Mouse (Mus musculus): ENCODE data around the gene Strbp. TPM values are rescaled to one million over a fixed set of nuclear protein-coding genes. Genes with fewer than 3 reads are reported as not detected.

Gene Strbp
- polyA plus RNA-seq, 1 experiment: 6.8 TPM

- no peaks in the 10 kb centered on the region for H3K27me3 ChIP-seq (replicated peaks; ENCODE audit: control insufficient read depth, insufficient read depth, low read length)
- no peak overlapping the region for H3K4me3 ChIP-seq (ENCODE audit: insufficient read depth, low read depth, low read length)
- WGBS: 81% methylated on average over 11 of the region's 11 CpGs
- H3K4me1 ChIP-seq (ENCODE audit: control insufficient read depth, insufficient read depth, low read length): peaks cover 19% of the 10 kb centered on the region
- TF ChIP-seq CTCF (conservative IDR thresholded peaks at IDR 0.05; ENCODE audit: insufficient read depth, insufficient read length, low read depth, low read length): no peak
- TF ChIP-seq POLR2A (IDR thresholded peaks at IDR 0.05; ENCODE audit: low read depth, low read length): no peak
- no peaks in the 10 kb centered on the region for H3K36me3 ChIP-seq (ENCODE audit: control insufficient read depth, insufficient read depth, low read length)
- peak overlapping the region; percentile 74 for H3K27ac ChIP-seq (ENCODE audit: insufficient read depth, low read depth, low read length)
- no peak for DNase-seq
These were observed 19.9 kb upstream of the Strbp start for GRCm38 (mm10) chr2:37723501-37724090.

GRCm38 (mm10) chr2:37722674-37723465 lies 19.2 kb upstream of the Strbp start:
- TF ChIP-seq CTCF (conservative IDR thresholded peaks at IDR 0.05; ENCODE audit: insufficient read depth, insufficient read length, low read depth, low read length) (no peak), POLR2A (IDR thresholded peaks at IDR 0.05; ENCODE audit: low read depth, low read length) (no peak)
- Histone ChIP-seq H3K4me3 (ENCODE audit: insufficient read depth, low read depth, low read length) (no peak overlapping the region), H3K36me3 (ENCODE audit: control insufficient read depth, insufficient read depth, low read length) (no peaks in the 10 kb centered on the region), H3K27me3 (replicated peaks; ENCODE audit: control insufficient read depth, insufficient read depth, low read length) (no peaks in the 10 kb centered on the region), H3K4me1 (ENCODE audit: control insufficient read depth, insufficient read depth, low read length) (peaks cover 19% of the 10 kb centered on the region), H3K27ac (ENCODE audit: insufficient read depth, low read depth, low read length) (0 out of 2 replicates have a peak overlapping the region, but pooled peaks have one; percentile 1)
- WGBS: 82% methylated on average over 14 of the region's 14 CpGs
- peak; percentile 62 for DNase-seq

- Histone ChIP-seq H3K4me1 (ENCODE audit: control insufficient read depth, insufficient read depth, low read length) (no peaks in the 10 kb centered on the region), H3K27ac (ENCODE audit: insufficient read depth, low read depth, low read length) (no peak overlapping the region), H3K27me3 (replicated peaks; ENCODE audit: control insufficient read depth, insufficient read depth, low read length) (no peaks in the 10 kb centered on the region), H3K4me3 (ENCODE audit: insufficient read depth, low read depth, low read length) (no peak overlapping the region), H3K36me3 (ENCODE audit: control insufficient read depth, insufficient read depth, low read length) (no peaks in the 10 kb centered on the region)
- no peak for TF ChIP-seq CTCF (conservative IDR thresholded peaks at IDR 0.05; ENCODE audit: insufficient read depth, insufficient read length, low read depth, low read length)
- TF ChIP-seq POLR2A (IDR thresholded peaks at IDR 0.05; ENCODE audit: low read depth, low read length): no peak
- no peak for DNase-seq
- 71% methylated on average over 6 of the region's 6 CpGs for WGBS
These were observed 12.6 kb upstream of the Strbp start for GRCm38 (mm10) chr2:37716266-37716665.

GRCm38 (mm10) chr2:37715364-37715763 lies 11.7 kb upstream of the Strbp start:
- Histone ChIP-seq H3K4me1 (ENCODE audit: control insufficient read depth, insufficient read depth, low read length) (no peaks in the 10 kb centered on the region), H3K4me3 (ENCODE audit: insufficient read depth, low read depth, low read length) (no peak overlapping the region), H3K27ac (ENCODE audit: insufficient read depth, low read depth, low read length) (no peak overlapping the region), H3K36me3 (ENCODE audit: control insufficient read depth, insufficient read depth, low read length) (no peaks in the 10 kb centered on the region), H3K27me3 (replicated peaks; ENCODE audit: control insufficient read depth, insufficient read depth, low read length) (no peaks in the 10 kb centered on the region)
- WGBS: 73% methylated on average over 3 of the region's 3 CpGs
- TF ChIP-seq CTCF (conservative IDR thresholded peaks at IDR 0.05; ENCODE audit: insufficient read depth, insufficient read length, low read depth, low read length) (no peak), POLR2A (IDR thresholded peaks at IDR 0.05; ENCODE audit: low read depth, low read length) (no peak)
- no peak for DNase-seq

- TF ChIP-seq POLR2A (IDR thresholded peaks at IDR 0.05; ENCODE audit: low read depth, low read length): no peak
- no peak for TF ChIP-seq CTCF (conservative IDR thresholded peaks at IDR 0.05; ENCODE audit: insufficient read depth, insufficient read length, low read depth, low read length)
- DNase-seq: no peak
- no peaks in the 10 kb centered on the region for H3K36me3 ChIP-seq (ENCODE audit: control insufficient read depth, insufficient read depth, low read length)
- no peak overlapping the region for H3K27ac ChIP-seq (ENCODE audit: insufficient read depth, low read depth, low read length)
- H3K4me1 ChIP-seq (ENCODE audit: control insufficient read depth, insufficient read depth, low read length): peaks cover 8% of the 10 kb centered on the region; the same call in 1 of the 2 replicates
- H3K27me3 ChIP-seq (replicated peaks; ENCODE audit: control insufficient read depth, insufficient read depth, low read length): no peaks in the 10 kb centered on the region
- H3K4me3 ChIP-seq (ENCODE audit: insufficient read depth, low read depth, low read length): no peak overlapping the region
- 61% methylated on average over 3 of the region's 3 CpGs for WGBS
These were observed 9.4 kb upstream of the Strbp start for GRCm38 (mm10) chr2:37713100-37713499.

- WGBS: 40% methylated on average over 3 of the region's 3 CpGs
- peak; percentile 73 for DNase-seq
- Histone ChIP-seq H3K4me1 (ENCODE audit: control insufficient read depth, insufficient read depth, low read length) (peaks cover 13% of the 10 kb centered on the region; the same call in 1 of the 2 replicates), H3K27me3 (replicated peaks; ENCODE audit: control insufficient read depth, insufficient read depth, low read length) (no peaks in the 10 kb centered on the region), H3K27ac (ENCODE audit: insufficient read depth, low read depth, low read length) (peak overlapping the region; percentile 67), H3K4me3 (ENCODE audit: insufficient read depth, low read depth, low read length) (no peak overlapping the region), H3K36me3 (ENCODE audit: control insufficient read depth, insufficient read depth, low read length) (no peaks in the 10 kb centered on the region)
- TF ChIP-seq CTCF (conservative IDR thresholded peaks at IDR 0.05; ENCODE audit: insufficient read depth, insufficient read length, low read depth, low read length) (no peak), POLR2A (IDR thresholded peaks at IDR 0.05; ENCODE audit: low read depth, low read length) (no peak)
These were observed 5.2 kb upstream of the Strbp start for GRCm38 (mm10) chr2:37708835-37709234.

- H3K4me1 ChIP-seq (ENCODE audit: control insufficient read depth, insufficient read depth, low read length): peaks cover 13% of the 10 kb centered on the region; the same call in 1 of the 2 replicates
- peak; percentile 58 for DNase-seq
- H3K27ac ChIP-seq (ENCODE audit: insufficient read depth, low read depth, low read length): peak overlapping the region; percentile 95
- no peaks in the 10 kb centered on the region for H3K36me3 ChIP-seq (ENCODE audit: control insufficient read depth, insufficient read depth, low read length)
- H3K4me3 ChIP-seq (ENCODE audit: insufficient read depth, low read depth, low read length): no peak overlapping the region
- no peaks in the 10 kb centered on the region for H3K27me3 ChIP-seq (replicated peaks; ENCODE audit: control insufficient read depth, insufficient read depth, low read length)
- TF ChIP-seq CTCF (conservative IDR thresholded peaks at IDR 0.05; ENCODE audit: insufficient read depth, insufficient read length, low read depth, low read length): no peak
- no peak for TF ChIP-seq POLR2A (IDR thresholded peaks at IDR 0.05; ENCODE audit: low read depth, low read length)
- 12% methylated on average over 4 of the region's 4 CpGs for WGBS
These were observed 592 bp upstream of the Strbp start for GRCm38 (mm10) chr2:37704141-37704760.
